Mouse (Mus musculus): ENCODE results near the gene Rorb. TPM values are rescaled to one million over a fixed set of nuclear protein-coding genes. Genes with fewer than 3 reads are reported as not detected.
A peak's percentile ranks its signal among the peaks of the same experiment; 100 is the strongest.

Rorb gene
- not detected in 2 replicates for polyA plus RNA-seq (2012)

GRCm38 (mm10) chr19:19110793-19111427 lies at the start of gene Rorb:
Rorb (minus strand) TSS chr19:19111196.
- H3K4me1 ChIP-seq (ENCODE audit: control insufficient read depth) = peaks cover 5% of the 10 kb centered on the region
- H3K9me3 ChIP-seq (ENCODE audit: control insufficient read depth, low read length) = no peaks in the 10 kb centered on the region
- peak within 1 kb of the TSS; percentile 10 for H3K4me3 ChIP-seq (replicated peaks)

GRCm38 (mm10) chr19:19148847-19149246 lies 37.9 kb upstream of the Rorb start:
- no peaks in the 10 kb centered on the region for H3K4me1 ChIP-seq (ENCODE audit: control insufficient read depth)
- H3K27me3 ChIP-seq (ENCODE audit: control insufficient read depth) = no peaks in the 10 kb centered on the region
- no peak overlapping the region for H3K4me3 ChIP-seq (replicated peaks)
- H3K36me3 ChIP-seq (ENCODE audit: control insufficient read depth) = no peaks in the 10 kb centered on the region
- no peak for TF ChIP-seq GATA1 (IDR thresholded peaks at IDR 0.05; ENCODE audit: low read length)
- TF ChIP-seq TAL1 (IDR thresholded peaks at IDR 0.05; ENCODE audit: low read length) = no peak
- H3K9me3 ChIP-seq (ENCODE audit: control insufficient read depth, low read length) = no peaks in the 10 kb centered on the region

More at GRCm38 (mm10) chr19:19110793-19111427, at the start of gene Rorb:
- H3K36me3 ChIP-seq (ENCODE audit: control insufficient read depth) = no peaks in the 10 kb centered on the region
- no peak for TF ChIP-seq TAL1 (IDR thresholded peaks at IDR 0.05; ENCODE audit: low read length)
- no peak for TF ChIP-seq GATA1 (IDR thresholded peaks at IDR 0.05; ENCODE audit: low read length)
- H3K27me3 ChIP-seq (ENCODE audit: control insufficient read depth) = peaks cover 42% of the 10 kb centered on the region

- TF ChIP-seq GATA1 (IDR thresholded peaks at IDR 0.05; ENCODE audit: low read length) = no peak
- TF ChIP-seq TAL1 (IDR thresholded peaks at IDR 0.05; ENCODE audit: low read length) = no peak
- Histone ChIP-seq H3K27me3 (ENCODE audit: control insufficient read depth) (no peaks in the 10 kb centered on the region), H3K4me1 (ENCODE audit: control insufficient read depth) (no peaks in the 10 kb centered on the region), H3K4me3 (replicated peaks) (no peak overlapping the region), H3K36me3 (ENCODE audit: control insufficient read depth) (no peaks in the 10 kb centered on the region), H3K9me3 (ENCODE audit: control insufficient read depth, low read length) (no peaks in the 10 kb centered on the region)
These were observed 33.5 kb upstream of the Rorb start for GRCm38 (mm10) chr19:19144447-19144846.

GRCm38 (mm10) chr19:19136856-19137255 lies 25.9 kb upstream of the Rorb start:
- Histone ChIP-seq H3K9me3 (ENCODE audit: control insufficient read depth, low read length) (no peaks in the 10 kb centered on the region), H3K4me1 (ENCODE audit: control insufficient read depth) (no peaks in the 10 kb centered on the region), H3K4me3 (replicated peaks) (no peak overlapping the region), H3K36me3 (ENCODE audit: control insufficient read depth) (no peaks in the 10 kb centered on the region), H3K27me3 (ENCODE audit: control insufficient read depth) (no peaks in the 10 kb centered on the region)
- TF ChIP-seq GATA1 (IDR thresholded peaks at IDR 0.05; ENCODE audit: low read length) = no peak
- TF ChIP-seq TAL1 (IDR thresholded peaks at IDR 0.05; ENCODE audit: low read length) = no peak

- no peaks in the 10 kb centered on the region for H3K4me1 ChIP-seq (ENCODE audit: control insufficient read depth)
- TF ChIP-seq GATA1 (IDR thresholded peaks at IDR 0.05; ENCODE audit: low read length) (no peak), TAL1 (IDR thresholded peaks at IDR 0.05; ENCODE audit: low read length) (no peak)
- no peaks in the 10 kb centered on the region for H3K9me3 ChIP-seq (ENCODE audit: control insufficient read depth, low read length)
- no peaks in the 10 kb centered on the region for H3K27me3 ChIP-seq (ENCODE audit: control insufficient read depth)
- no peaks in the 10 kb centered on the region for H3K36me3 ChIP-seq (ENCODE audit: control insufficient read depth)
- H3K4me3 ChIP-seq (replicated peaks) = no peak overlapping the region
These were observed 24.8 kb upstream of the Rorb start for GRCm38 (mm10) chr19:19135838-19136237.

GRCm38 (mm10) chr19:19122324-19122723 lies 11.3 kb upstream of the Rorb start:
- H3K4me1 ChIP-seq (ENCODE audit: control insufficient read depth) = no peaks in the 10 kb centered on the region
- H3K4me3 ChIP-seq (replicated peaks) = no peak overlapping the region
- no peak for TF ChIP-seq GATA1 (IDR thresholded peaks at IDR 0.05; ENCODE audit: low read length)
- no peak for TF ChIP-seq TAL1 (IDR thresholded peaks at IDR 0.05; ENCODE audit: low read length)
- H3K9me3 ChIP-seq (ENCODE audit: control insufficient read depth, low read length) = no peaks in the 10 kb centered on the region
- H3K36me3 ChIP-seq (ENCODE audit: control insufficient read depth) = no peaks in the 10 kb centered on the region
- no peaks in the 10 kb centered on the region for H3K27me3 ChIP-seq (ENCODE audit: control insufficient read depth)

- H3K4me3 ChIP-seq (replicated peaks) = no peak overlapping the region
- H3K36me3 ChIP-seq (ENCODE audit: control insufficient read depth) = no peaks in the 10 kb centered on the region
- H3K4me1 ChIP-seq (ENCODE audit: control insufficient read depth) = peaks cover 5% of the 10 kb centered on the region
- H3K27me3 ChIP-seq (ENCODE audit: control insufficient read depth) = peaks cover 42% of the 10 kb centered on the region
- H3K9me3 ChIP-seq (ENCODE audit: control insufficient read depth, low read length) = no peaks in the 10 kb centered on the region
- TF ChIP-seq GATA1 (IDR thresholded peaks at IDR 0.05; ENCODE audit: low read length) (no peak), TAL1 (IDR thresholded peaks at IDR 0.05; ENCODE audit: low read length) (no peak)
These were observed 1.2 kb upstream of the Rorb start for GRCm38 (mm10) chr19:19112180-19112579.

GRCm38 (mm10) chr19:19111428-19112170 lies 603 bp upstream of the Rorb start:
- TF ChIP-seq TAL1 (IDR thresholded peaks at IDR 0.05; ENCODE audit: low read length) = no peak
- TF ChIP-seq GATA1 (IDR thresholded peaks at IDR 0.05; ENCODE audit: low read length) = no peak
- Histone ChIP-seq H3K9me3 (ENCODE audit: control insufficient read depth, low read length) (no peaks in the 10 kb centered on the region), H3K27me3 (ENCODE audit: control insufficient read depth) (peaks cover 42% of the 10 kb centered on the region), H3K4me3 (replicated peaks) (no peak overlapping the region), H3K4me1 (ENCODE audit: control insufficient read depth) (peaks cover 5% of the 10 kb centered on the region), H3K36me3 (ENCODE audit: control insufficient read depth) (no peaks in the 10 kb centered on the region)

- no peak overlapping the region for H3K4me3 ChIP-seq (replicated peaks)
- no peaks in the 10 kb centered on the region for H3K9me3 ChIP-seq (ENCODE audit: control insufficient read depth, low read length)
- H3K27me3 ChIP-seq (ENCODE audit: control insufficient read depth) = peaks cover 42% of the 10 kb centered on the region
- no peak for TF ChIP-seq GATA1 (IDR thresholded peaks at IDR 0.05; ENCODE audit: low read length)
- no peak for TF ChIP-seq TAL1 (IDR thresholded peaks at IDR 0.05; ENCODE audit: low read length)
- no peaks in the 10 kb centered on the region for H3K36me3 ChIP-seq (ENCODE audit: control insufficient read depth)
- peaks cover 5% of the 10 kb centered on the region for H3K4me1 ChIP-seq (ENCODE audit: control insufficient read depth)
These were observed 806 bp downstream of the Rorb start for GRCm38 (mm10) chr19:19110011-19110768.
